Mouse (Mus musculus) olfactory bulb, adult 2 months (tissue): ENCODE results near the gene Prrc2b. TPM values are rescaled to one million over a fixed set of nuclear protein-coding genes. Genes with fewer than 3 reads are reported as not detected.
A peak's percentile ranks its signal among the peaks of the same experiment; 100 is the strongest.

ENCODE experiments used
- H3K27ac ChIP-seq: fragments of 200-500 bp; 2 replicates; pipeline ENCODE4 v1.5.1; 2012; ENCODE audit warnings: low read depth, low read length; ENCODE audit not compliant: insufficient read depth
- H3K4me1 ChIP-seq: fragments of 200-500 bp; 2 replicates; pipeline ENCODE4 v1.6.1; 2012; ENCODE audit warnings: low read length; ENCODE audit not compliant: control insufficient read depth, insufficient read depth
- H3K4me3 ChIP-seq: fragments of 200-500 bp; 2 replicates; pipeline ENCODE4 v1.5.1; 2012; ENCODE audit warnings: mild to moderate bottlenecking, low read depth, low read length, moderate library complexity; ENCODE audit not compliant: insufficient read depth
- CTCF ChIP-seq: fragments of 200-500 bp; IDR thresholded peaks from 2 replicates; pipeline ENCODE4 v1.5.1; 2012; ENCODE audit warnings: low read depth, mild to moderate bottlenecking, low read length, moderate library complexity; ENCODE audit not compliant: insufficient read depth
- POLR2A ChIP-seq: fragments of 200-500 bp; IDR thresholded peaks from 2 replicates; pipeline ENCODE4 v1.6.1; 2012; ENCODE audit warnings: mild to moderate bottlenecking, low read depth, low read length, moderate library complexity; ENCODE audit not compliant: insufficient read depth
- WGBS: fragments of 180-500 bp; shearing (Covaris S2); methylation state at CpG from one replicate; pipeline ENCODE4 v1.1.7; 2018; 5-methylcytosine and 5-hydroxymethylcytosine counted together
- polyA plus RNA-seq: library from polyadenylated mRNA; stranded (reverse); fragments of >200 nt; gene quantifications from 2 replicates; pipeline ENCODE4 v1.2.4, GENCODE M21; 2012; ENCODE audit warnings: low replicate concordance; ENCODE audit not compliant: missing spikeins, insufficient read depth, insufficient read length

Prrc2b gene
- polyA plus RNA-seq, 1 experiment: 86.2 TPM

DNA sequence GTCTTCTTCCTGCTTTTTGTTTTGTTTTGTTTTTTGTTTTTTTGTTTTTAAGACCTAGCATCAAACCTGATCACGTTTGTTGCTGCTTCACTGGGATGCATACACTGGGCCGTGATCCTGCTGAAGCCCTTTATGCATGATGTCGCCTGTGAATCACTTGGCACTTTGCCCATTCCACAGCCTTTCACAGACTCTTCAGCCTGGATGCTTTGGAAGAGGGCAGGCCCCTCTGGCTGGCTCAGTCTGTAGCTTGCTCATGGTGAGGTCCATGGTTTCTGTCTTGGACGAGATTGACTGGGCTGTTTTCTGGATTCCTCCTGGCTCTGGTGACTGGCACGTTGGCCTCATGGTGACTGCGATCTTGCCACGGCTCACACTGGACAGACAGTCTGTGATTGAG is 50.6 kb downstream of the Prrc2b start:
- TF ChIP-seq POLR2A: no peak
- TF ChIP-seq CTCF: no peak
- Histone ChIP-seq H3K4me3 (no peak overlapping the region), H3K27ac (no peak overlapping the region), H3K4me1 (peaks cover 26% of the 10 kb centered on the region)
- WGBS: 19% methylated on average over 7 of the region's 7 CpGs

DNA sequence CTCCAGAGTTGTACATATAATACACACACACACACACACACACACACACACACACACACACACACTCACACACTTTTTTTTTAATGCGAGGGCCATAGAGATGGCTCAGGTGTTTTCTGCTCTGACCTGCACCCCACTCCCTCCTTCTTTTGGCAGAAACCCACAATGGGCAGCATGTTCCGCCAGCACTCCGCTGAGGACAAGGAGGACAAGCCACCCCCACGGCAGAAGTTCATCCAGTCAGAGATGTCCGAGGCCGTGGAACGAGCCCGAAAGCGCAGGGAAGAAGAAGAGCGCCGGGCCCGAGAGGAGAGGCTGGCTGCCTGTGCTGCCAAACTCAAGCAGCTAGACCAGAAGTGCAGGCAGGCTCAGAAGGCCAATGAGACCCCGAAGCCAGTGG is 53.0 kb downstream of the Prrc2b start:
- peaks cover 30% of the 10 kb centered on the region for H3K4me1 ChIP-seq
- H3K27ac ChIP-seq: no peak overlapping the region
- WGBS: 89% methylated on average over 13 of the region's 13 CpGs
- no peak overlapping the region for H3K4me3 ChIP-seq
- no peak for TF ChIP-seq POLR2A
- TF ChIP-seq CTCF: no peak

DNA sequence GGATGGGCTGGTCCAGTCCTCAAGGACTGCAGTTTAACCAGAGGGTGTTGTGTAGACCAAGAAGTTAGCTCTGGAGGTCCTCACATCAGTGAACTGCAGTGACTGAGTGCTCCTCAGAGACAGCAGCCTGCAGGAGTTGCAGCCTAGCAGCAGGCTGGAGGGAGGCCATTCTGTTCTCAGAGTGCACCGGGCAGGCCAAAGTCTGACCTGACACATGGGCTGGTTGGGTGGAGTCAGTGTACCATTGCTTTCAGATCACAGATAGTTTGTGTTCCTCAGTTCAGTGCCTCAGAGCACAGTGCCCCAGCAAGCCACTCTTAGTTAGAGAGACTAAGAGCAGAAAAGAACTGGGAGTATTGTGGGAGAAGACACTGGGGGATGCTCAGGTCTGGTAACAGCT is 56.8 kb downstream of the Prrc2b start:
- WGBS: 83% methylated on average over 1 of the region's 1 CpGs
- Histone ChIP-seq H3K4me1 (0 out of 2 replicates have a peak, but pooled peaks cover 6% of the 10 kb centered on the region), H3K27ac (no peak overlapping the region), H3K4me3 (no peak overlapping the region)
- TF ChIP-seq CTCF (no peak), POLR2A (no peak)

DNA sequence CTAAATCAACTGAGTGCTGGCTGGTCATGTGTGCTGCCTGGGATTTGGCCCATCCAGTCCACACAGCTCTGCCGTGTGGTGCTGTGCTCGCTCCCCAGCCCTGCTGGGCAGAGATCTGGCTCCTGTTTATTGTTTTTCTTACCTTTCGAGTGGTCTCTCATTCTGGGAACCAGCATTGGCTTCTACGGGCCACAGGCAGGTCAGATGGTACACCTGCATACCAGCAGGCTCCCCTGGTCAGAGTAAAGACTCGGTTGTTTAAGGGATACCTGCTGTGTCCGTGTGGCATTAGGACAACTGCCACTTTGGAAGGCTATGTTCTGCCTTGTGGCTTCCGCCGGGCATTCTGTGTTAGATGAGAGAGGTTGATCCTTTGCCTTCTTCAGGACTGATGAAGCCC is 60.8 kb downstream of the Prrc2b start:
- H3K4me3 ChIP-seq: no peak overlapping the region
- WGBS: 88% methylated on average over 8 of the region's 8 CpGs
- TF ChIP-seq CTCF (no peak), POLR2A (no peak)
- H3K4me1 ChIP-seq: peaks cover 20% of the 10 kb centered on the region
- no peak overlapping the region for H3K27ac ChIP-seq

DNA sequence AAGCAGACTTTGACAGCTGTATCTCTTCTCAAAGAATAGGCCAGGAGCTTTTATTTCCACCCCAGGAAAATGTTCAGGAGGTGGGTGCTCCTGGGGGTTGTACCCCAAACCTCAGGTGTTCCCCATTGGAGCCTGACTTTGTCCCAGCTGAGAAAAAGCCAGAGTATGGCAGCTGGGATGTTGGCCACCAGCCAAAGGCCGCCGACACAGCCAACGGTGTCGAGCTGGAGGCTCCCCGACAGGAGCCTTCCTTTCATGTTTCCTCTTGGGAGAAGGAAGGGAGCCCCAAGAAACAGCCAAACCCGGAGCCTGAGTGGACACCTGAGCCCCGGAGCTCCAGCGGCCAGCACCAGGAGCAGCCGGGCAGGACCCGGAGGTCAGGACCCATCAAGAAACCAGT is 62.1 kb downstream of the Prrc2b start:
- 46% methylated on average over 10 of the region's 10 CpGs for WGBS
- TF ChIP-seq CTCF: no peak
- TF ChIP-seq POLR2A: no peak

DNA sequence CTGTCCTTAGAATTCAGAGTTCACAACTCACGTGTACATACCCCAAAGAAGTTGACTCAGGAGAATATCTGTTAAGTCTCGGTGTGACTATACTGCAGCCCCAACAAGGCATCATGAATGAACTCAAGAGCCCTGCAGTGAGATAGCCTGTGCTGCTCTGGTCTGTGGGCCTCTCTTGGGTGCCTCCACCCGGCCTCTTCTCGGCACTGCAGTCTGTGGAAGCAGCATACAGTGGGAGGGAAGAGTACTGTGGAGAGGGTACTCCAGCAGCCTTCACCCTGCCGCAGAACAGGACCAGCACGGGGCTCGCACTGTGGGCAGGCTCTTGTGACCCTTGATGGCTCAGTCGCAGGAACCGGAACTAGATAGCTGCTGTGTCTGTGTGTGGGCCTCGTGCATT is 64.7 kb downstream of the Prrc2b start:
- Histone ChIP-seq H3K4me3 (no peak overlapping the region), H3K4me1 (peaks cover 29% of the 10 kb centered on the region), H3K27ac (no peak overlapping the region)
- TF ChIP-seq POLR2A: no peak
- TF ChIP-seq CTCF: no peak
- 90% methylated on average over 10 of the region's 10 CpGs for WGBS

More for the DNA sequence above, 62.1 kb downstream of the Prrc2b start:
- no peak overlapping the region for H3K27ac ChIP-seq
- H3K4me3 ChIP-seq: no peak overlapping the region
- peaks cover 28% of the 10 kb centered on the region for H3K4me1 ChIP-seq

DNA sequence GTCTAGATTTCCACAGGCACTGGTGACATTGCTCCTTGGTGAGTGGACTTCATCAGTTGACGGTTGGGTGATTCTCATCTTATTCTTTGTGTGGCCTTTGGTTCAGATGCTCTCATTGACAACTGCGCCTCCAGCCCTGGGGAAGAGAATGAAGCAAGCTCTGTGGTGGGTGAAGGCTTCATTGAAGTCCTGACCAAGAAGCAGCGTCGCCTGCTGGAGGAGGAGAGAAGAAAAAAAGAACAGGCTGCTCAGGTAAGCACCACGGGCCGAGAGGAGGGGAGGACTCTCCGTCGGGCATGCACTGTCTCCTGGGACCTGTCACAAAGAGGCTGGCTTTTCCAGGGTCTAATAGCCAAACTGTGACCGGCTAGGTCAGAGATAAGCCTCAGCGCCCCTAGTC is 65.6 kb downstream of the Prrc2b start:
- 87% methylated on average over 10 of the region's 10 CpGs for WGBS
- H3K4me3 ChIP-seq: no peak overlapping the region
- H3K4me1 ChIP-seq: peaks cover 29% of the 10 kb centered on the region
- TF ChIP-seq POLR2A (no peak), CTCF (no peak)
- no peak overlapping the region for H3K27ac ChIP-seq

DNA sequence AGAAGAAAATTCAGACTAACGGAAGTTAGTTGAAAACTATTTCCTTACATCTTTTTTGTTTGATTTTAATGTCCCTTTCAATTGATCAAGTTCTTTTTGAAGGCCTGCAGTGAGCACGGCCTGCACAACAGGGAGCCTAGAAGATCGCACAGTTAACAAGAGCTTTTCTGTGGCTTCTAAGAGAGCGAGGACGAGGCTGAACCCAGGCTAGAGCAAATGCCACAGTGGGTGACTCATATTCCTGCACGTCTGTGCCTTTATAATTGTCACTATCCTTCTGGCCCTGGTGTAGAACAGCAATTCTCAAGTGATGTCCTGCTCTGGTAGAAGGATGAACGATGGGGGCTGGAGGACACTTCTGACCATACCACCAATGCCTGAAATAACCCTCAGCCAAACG is 66.8 kb downstream of the Prrc2b start:
- H3K4me1 ChIP-seq: peaks cover 29% of the 10 kb centered on the region
- H3K27ac ChIP-seq: peak overlapping the region; percentile 65
- no peak for TF ChIP-seq POLR2A
- no peak for TF ChIP-seq CTCF
- H3K4me3 ChIP-seq: no peak overlapping the region
- 43% methylated on average over 8 of the region's 8 CpGs for WGBS

DNA sequence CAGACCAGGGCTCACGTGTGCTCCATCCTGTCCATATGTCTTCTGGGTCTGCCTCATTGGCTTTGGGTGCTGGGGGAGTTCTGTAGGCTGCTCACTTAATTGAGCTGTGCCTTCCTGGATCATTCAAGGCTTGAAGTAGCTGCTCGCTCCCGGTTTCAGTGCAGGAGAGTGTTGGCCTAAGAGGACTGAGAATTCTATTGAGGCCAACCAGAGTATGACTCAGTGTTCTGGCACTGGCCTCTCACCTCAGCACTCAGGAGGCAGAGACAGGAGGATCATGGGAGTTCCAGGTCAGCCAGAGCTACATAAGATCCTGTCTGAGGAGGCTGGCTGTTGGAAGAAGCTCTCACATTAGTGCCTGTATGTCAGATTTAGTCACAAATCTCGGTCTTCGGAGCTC is 67.2 kb downstream of the Prrc2b start:
- Histone ChIP-seq H3K4me1 (peaks cover 29% of the 10 kb centered on the region), H3K27ac (peak overlapping the region; percentile 65), H3K4me3 (no peak overlapping the region)
- WGBS: 76% methylated on average over 5 of the region's 5 CpGs
- TF ChIP-seq CTCF: no peak
- no peak for TF ChIP-seq POLR2A
